ENCODE assay signal across 9 mouse cellular contexts in genomic region chr14:20319420-20319819, GRCm38 (mm10). TPM values are rescaled to one million over a fixed set of nuclear protein-coding genes. Genes with fewer than 3 reads are reported as not detected.
DNase-seq lines count a peak whose midpoint lies in the region; ATAC-seq lines count a peak whose summit lies in the region.
"Had no signal": no experiment of that assay in that cellular context is flagged by ENCODE, and none has a peak within 500 bp of the region (broad histone marks: within the 10 kb centered on the region; RNA-seq: fewer than 3 reads in every experiment).

No protein-coding gene starts in this region.

- H3K4me1 ChIP-seq in heart, embryonic 12.5 days (replicated peaks): no peaks in the 10 kb centered on the region
- H3K4me1 ChIP-seq: stomach, embryonic 15.5 days had no signal

- H3K27me3 ChIP-seq in heart, embryonic 12.5 days (replicated peaks): no peaks in the 10 kb centered on the region
- H3K27me3 ChIP-seq: stomach, embryonic 15.5 days had no signal

- no peak overlapping the region for H3K27ac ChIP-seq in heart, embryonic 12.5 days (ENCODE audit: poor library complexity, severe bottlenecking)
- H3K27ac ChIP-seq: stomach, embryonic 15.5 days had no signal

- intact Hi-C loops in heart, postnatal 14 days (cut with DNase I): no loop called here
- intact Hi-C loops in left cerebral cortex, postnatal 25 days (cut with DNase I): no loop called here

- no peak overlapping the region for H3K4me3 ChIP-seq in heart, embryonic 12.5 days
- H3K4me3 ChIP-seq: stomach, embryonic 15.5 days had no signal

- peaks cover 60% of the 10 kb centered on the region for H3K36me3 ChIP-seq in heart, embryonic 12.5 days

- WGBS in heart, embryonic 12.5 days: 83% methylated on average over 3 of the region's 3 CpGs

- ATAC-seq in heart, embryonic 12.5 days (ENCODE audit: insufficient number of reproducible peaks, low FRiP score): no peak
- no peak for ATAC-seq in activated CD4-positive, CD25-positive, alpha-beta regulatory T cell, adult 4 months

- no peak overlapping the region for H3K9ac ChIP-seq in heart, embryonic 12.5 days
- H3K9ac ChIP-seq: stomach, embryonic 15.5 days had no signal

- no peaks in the 10 kb centered on the region for H3K9me3 ChIP-seq in heart, embryonic 12.5 days (replicated peaks)
- H3K9me3 ChIP-seq: stomach, embryonic 15.5 days had no signal

- DNase-seq in heart, postnatal 14 days: peak; percentile 18 to 52
- peak; percentile 40 for DNase-seq in 416B (ENCODE audit: low read depth)
- peak; percentile 19 for DNase-seq in T-cell, adult 2 months (ENCODE audit: low spot score)
- peak; percentile 9 for DNase-seq in embryo, embryonic 11.5 days (ENCODE audit: low read depth, low spot score)
- peak; percentile 39 to 49 for DNase-seq in left cerebral cortex, postnatal 25 days (ENCODE audit: low spot score in 2 of 2)
- DNase-seq in retina, postnatal 1 day: peak; percentile 55

- H3K4me2 ChIP-seq in heart, embryonic 12.5 days: no peak overlapping the region
- H3K4me2 ChIP-seq: stomach, embryonic 15.5 days had no signal

RNA-seq across cellular contexts. Expression of gene Nudt13, which starts 24.9 kb away (rescaled TPM):
- 10 to 100 TPM; 25.7 to 35.1 TPM for total RNA-seq in heart, postnatal 14 days (2021)
- 10.9 and 16.4 TPM in 2 replicates for polyA plus RNA-seq in heart, embryonic 12.5 days (2016; fragmentation: Nextera tagmentation; extraction: Ambion mirVana)
- 10 to 100 TPM; 15.6 to 18.8 TPM for total RNA-seq in left cerebral cortex, postnatal 25 days (2021)
- 10 to 100 TPM; 16.2 to 17.6 TPM for polyA plus RNA-seq in activated CD4-positive, CD25-positive, alpha-beta regulatory T cell, adult 4 months (2017; shearing (Covaris generic))

RNA-seq across cellular contexts. Expression of gene Ecd, which starts 28.5 kb away (rescaled TPM):
- 10 to 100 TPM; 25.1 to 32.2 TPM for total RNA-seq in heart, postnatal 14 days (2021)
- 37.4 and 37.5 TPM in 2 replicates for polyA plus RNA-seq in heart, embryonic 12.5 days (2016; fragmentation: Nextera tagmentation; extraction: Ambion mirVana)
- 10 to 100 TPM; 36.9 to 38.7 TPM for total RNA-seq in left cerebral cortex, postnatal 25 days (2021)
- polyA plus RNA-seq in activated CD4-positive, CD25-positive, alpha-beta regulatory T cell, adult 4 months (2017; shearing (Covaris generic)): 10 to 100 TPM; 59.5 to 69.5 TPM

RNA-seq across cellular contexts. Expression of gene Fam149b, which starts 28.5 kb away (rescaled TPM):
- total RNA-seq in heart, postnatal 14 days (2021): 10 to 100 TPM; 32.1 to 34.7 TPM
- 25.7 and 29.2 TPM in 2 replicates for polyA plus RNA-seq in heart, embryonic 12.5 days (2016; fragmentation: Nextera tagmentation; extraction: Ambion mirVana)
- 10 to 100 TPM; 45.6 to 50.7 TPM for total RNA-seq in left cerebral cortex, postnatal 25 days (2021)
- 10 to 100 TPM; 38.4 to 66.1 TPM for polyA plus RNA-seq in activated CD4-positive, CD25-positive, alpha-beta regulatory T cell, adult 4 months (2017; shearing (Covaris generic))

RNA-seq across cellular contexts. Expression of gene Kcnk16, which starts 50.4 kb away (rescaled TPM):
- total RNA-seq in heart, postnatal 14 days (2021): not detected
- not detected in 2 replicates for polyA plus RNA-seq in heart, embryonic 12.5 days (2016; fragmentation: Nextera tagmentation; extraction: Ambion mirVana)
- total RNA-seq in left cerebral cortex, postnatal 25 days (2021): not detected
- not detected for polyA plus RNA-seq in activated CD4-positive, CD25-positive, alpha-beta regulatory T cell, adult 4 months (2017; shearing (Covaris generic))
